Mouse (Mus musculus): ENCODE measurements at regions not wholly inside any gene's neighbourhood (a gene's known extent, or its start where the extent isn't known, plus 50 kb on each side); places are given as distances from the start of the nearest gene placed in this dataset.

DNA sequence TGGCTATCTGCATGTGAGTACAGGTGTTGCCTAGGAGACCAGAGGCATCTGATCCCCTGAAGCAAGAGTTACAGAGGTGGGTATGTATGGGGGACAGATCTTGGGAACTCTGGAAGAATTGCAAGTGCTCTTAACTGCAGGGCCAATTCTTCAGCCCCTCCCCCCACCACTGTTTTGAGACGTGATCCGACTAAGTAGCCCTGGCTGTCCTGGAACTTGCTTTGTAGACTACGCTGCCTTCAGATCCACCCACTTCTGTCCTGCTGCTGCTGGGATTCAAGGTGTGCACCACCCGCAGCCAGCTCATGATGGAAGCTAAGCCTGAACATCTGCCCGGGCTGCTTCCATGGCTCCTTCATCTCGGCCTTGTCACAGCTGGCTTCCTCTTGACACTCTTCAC, 186.2 kb downstream of the Tfap2c start:
- TF ChIP-seq POLR2A (IDR thresholded peaks at IDR 0.05; ENCODE audit: control insufficient read depth, extremely low read depth, insufficient read depth, low read length, poor library complexity) = no peak
- no peak for TF ChIP-seq CTCF (IDR thresholded peaks at IDR 0.05; ENCODE audit: borderline replicate concordance, control insufficient read depth, extremely low read depth, insufficient read depth, low read length, poor library complexity)
